Mouse (Mus musculus) lung, postnatal 0 days (tissue): ENCODE data around the gene Tmem150c.

Experiments
- CTCF ChIP-seq: IDR thresholded peaks from 2 replicates; pipeline ENCODE4 v1.5.1; 2016; ENCODE audit warnings: antibody characterized with exemption, mild to moderate bottlenecking
- EP300 ChIP-seq: IDR thresholded peaks from 2 replicates; pipeline ENCODE4 v1.6.1; 2016; ENCODE audit warnings: antibody characterized with exemption, mild to moderate bottlenecking, control low read depth

DNA sequence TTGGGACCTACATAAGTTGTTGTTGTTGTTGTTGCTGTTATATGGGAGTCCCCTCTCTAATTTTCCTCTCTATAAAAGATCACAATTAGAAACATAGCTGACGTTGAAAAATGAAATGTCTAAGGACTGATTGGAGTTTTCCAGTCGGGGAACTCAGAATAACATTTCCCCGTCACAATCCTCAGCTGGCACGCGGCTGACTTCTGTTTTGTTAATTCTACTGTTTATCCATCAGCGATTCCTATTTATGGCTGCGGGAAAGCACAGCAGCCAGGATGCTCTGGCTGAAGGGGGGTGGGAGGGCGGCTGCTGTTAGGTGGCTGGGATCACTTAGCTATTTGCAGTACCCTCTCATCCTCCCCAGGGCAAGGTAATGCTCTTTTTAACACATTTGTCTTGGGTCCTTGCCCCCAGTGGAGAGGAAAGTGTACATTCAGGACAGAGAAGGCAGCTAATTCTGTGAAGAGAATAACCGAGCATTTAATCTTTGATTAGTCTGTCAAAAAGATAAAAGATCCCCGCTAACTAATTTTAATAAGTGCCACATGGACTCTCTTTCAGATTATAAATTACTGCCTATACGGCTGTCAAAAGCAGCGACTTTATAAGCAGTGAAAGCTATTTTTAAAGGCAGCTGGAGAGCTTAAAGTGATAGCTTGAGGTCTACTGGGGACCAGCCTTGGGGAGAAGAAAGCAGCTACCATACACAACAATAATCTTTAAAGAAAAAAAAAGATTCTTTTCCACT is 68.9 kb downstream of the Tmem150c start:
- no peak for TF ChIP-seq CTCF
- TF ChIP-seq EP300 = no peak
